Mouse (Mus musculus) ES-Bruce4 (cell line): ENCODE results near the gene Arhgap17.

Experiments used
- CTCF ChIP-seq: IDR thresholded peaks from one replicate; pipeline ENCODE4 v1.8.1; 2011; ENCODE audit warnings: low read depth, low read length
- EP300 ChIP-seq: IDR thresholded peaks from 2 replicates; pipeline ENCODE4 v1.6.1; 2011; ENCODE audit warnings: low read depth, low read length; ENCODE audit not compliant: insufficient read depth
- POLR2A ChIP-seq: IDR thresholded peaks from one replicate; pipeline ENCODE4 v1.8.1; 2011; ENCODE audit warnings: low read length; ENCODE audit not compliant: insufficient read depth

GRCm38 (mm10) chr7:123238621-123239020 is 131.1 kb downstream of the Arhgap17 start:
- TF ChIP-seq CTCF (no peak), EP300 (no peak), POLR2A (no peak)
